Mouse (Mus musculus): ENCODE results near the gene B430306N03Rik. TPM values are rescaled to one million over a fixed set of nuclear protein-coding genes. Genes with fewer than 3 reads are reported as not detected.

The B430306N03Rik gene
- 7.3 and 7.8 TPM in 2 replicates for polyA plus RNA-seq (2012; rRNA removed)

GRCm38 (mm10) chr17:48315905-48316579, at the start of gene B430306N03Rik:
Gene B430306N03Rik, plus strand, starts transcription at chr17:48316141.

GRCm38 (mm10) chr17:48299203-48299602, 16.7 kb upstream of the B430306N03Rik start, which contains the start of gene Treml2:
Gene Treml2, plus strand, starts transcription at chr17:48299498.

DNA sequence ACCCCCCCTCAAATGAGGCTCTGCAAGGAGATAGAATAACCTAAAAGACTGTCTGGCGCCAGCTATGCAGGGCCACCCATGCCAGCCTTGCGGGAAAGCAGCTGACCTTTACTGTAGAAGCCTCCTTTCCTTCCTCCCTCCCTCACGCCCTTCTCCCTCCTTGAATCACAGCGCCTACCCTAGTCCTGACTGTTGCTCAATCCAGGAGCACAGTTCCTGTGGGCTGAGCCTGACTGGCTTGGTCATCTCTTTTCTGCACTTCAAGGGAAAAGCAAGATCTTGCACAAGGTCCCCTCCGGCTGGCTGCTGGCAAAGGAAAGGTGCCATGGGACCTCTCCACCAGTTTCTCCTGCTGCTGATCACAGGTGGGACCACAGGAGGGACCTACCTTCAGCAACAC, 30.3 kb downstream of the B430306N03Rik start, which contains the start of gene Trem2:
TSS of gene Trem2 (plus strand) at position 171 of the 400 bp plus-strand sequence.

GRCm38 (mm10) chr17:48359616-48360015, 43.7 kb downstream of the B430306N03Rik start, which contains the start of gene Treml1:
Gene Treml1, plus strand, starts transcription at chr17:48359916.

Other genes with a start within 250 kb of the B430306N03Rik start
- gene 1700067P10Rik, start 226.8 kb upstream of the B430306N03Rik start, polyA plus RNA-seq (2012; rRNA removed): not detected in 2 replicates
- 1.7 and 1.9 TPM in 2 replicates for gene 9830107B12Rik, start 169.9 kb upstream of the B430306N03Rik start, polyA plus RNA-seq (2012; rRNA removed)
- 2.3 and 2.5 TPM in 2 replicates for gene A530064D06Rik, start 148.9 kb upstream of the B430306N03Rik start, polyA plus RNA-seq (2012; rRNA removed)
- gene Trem1, start 83.4 kb upstream of the B430306N03Rik start, polyA plus RNA-seq (2012; rRNA removed): 2.1 and 2.2 TPM in 2 replicates
- gene Trem3, start 68.4 kb upstream of the B430306N03Rik start, polyA plus RNA-seq (2012; rRNA removed): 10.2 and 13.5 TPM in 2 replicates
- gene Treml4, start 51.8 kb upstream of the B430306N03Rik start, polyA plus RNA-seq (2012; rRNA removed): 5.0 and 5.5 TPM in 2 replicates
- gene Treml2, start 16.6 kb upstream of the B430306N03Rik start, polyA plus RNA-seq (2012; rRNA removed): 10.6 and 13.2 TPM in 2 replicates
- gene Trem2, start 30.3 kb downstream of the B430306N03Rik start, polyA plus RNA-seq (2012; rRNA removed): 2.4 and 2.8 TPM in 2 replicates
- gene Treml1, start 43.8 kb downstream of the B430306N03Rik start, polyA plus RNA-seq (2012; rRNA removed): 14.1 and 15.6 TPM in 2 replicates
- 26.0 and 26.4 TPM in 2 replicates for gene Nfya, start 93.8 kb downstream of the B430306N03Rik start, polyA plus RNA-seq (2012; rRNA removed)
- 17.1 and 18.3 TPM in 2 replicates for gene Oard1, start 93.9 kb downstream of the B430306N03Rik start, polyA plus RNA-seq (2012; rRNA removed)
- 0.19 and 0.30 TPM in 2 replicates for gene Apobec2, start 116.8 kb downstream of the B430306N03Rik start, polyA plus RNA-seq (2012; rRNA removed)
- 129 and 136 TPM in 2 replicates for gene Tspo2, start 135.4 kb downstream of the B430306N03Rik start, polyA plus RNA-seq (2012; rRNA removed)
- 1.5 and 1.9 TPM in 2 replicates for gene Unc5cl, start 138.8 kb downstream of the B430306N03Rik start, polyA plus RNA-seq (2012; rRNA removed)